Mouse (Mus musculus): Measurements from ENCODE around the gene Bicc1. TPM values are rescaled to one million over a fixed set of nuclear protein-coding genes. Genes with fewer than 3 reads are reported as not detected.

The Bicc1 gene
- total and polyA plus RNA-seq, 2 experiments from 2014 or later, result 4.6 to 5.2 TPM

- no peaks in the 10 kb centered on the region for H3K36me3 ChIP-seq (ENCODE audit: insufficient read depth)
- H3K4me3 ChIP-seq (ENCODE audit: low read depth, low read length), result no peak overlapping the region
- no peak overlapping the region for H3K9ac ChIP-seq
- 89% methylated on average over 8 of the region's 8 CpGs for WGBS
- no peaks in the 10 kb centered on the region for H3K4me1 ChIP-seq (ENCODE audit: insufficient read depth)
- ATAC-seq (no peak), DNase-seq (no peak)
- no peak overlapping the region for H3K4me2 ChIP-seq (ENCODE audit: low read depth)
- no peaks in the 10 kb centered on the region for H3K27me3 ChIP-seq (ENCODE audit: insufficient read depth, low read length)
- H3K27ac ChIP-seq (ENCODE audit: low read depth, low read length), result no peak overlapping the region
- H3K9me3 ChIP-seq (ENCODE audit: low read length), result no peaks in the 10 kb centered on the region
- TF ChIP-seq CTCF (IDR thresholded peaks at IDR 0.05; ENCODE audit: low read depth), result no peak
Measured at GRCm38 (mm10) chr10:70895891-70896290, 263.6 kb downstream of the Bicc1 start.

- no peak for TF ChIP-seq CTCF (IDR thresholded peaks at IDR 0.05; ENCODE audit: low read depth)
- WGBS, result 72% methylated on average over 1 of the region's 1 CpGs
- Histone ChIP-seq H3K9ac (no peak overlapping the region), H3K4me3 (ENCODE audit: low read depth, low read length) (no peak overlapping the region), H3K4me2 (ENCODE audit: low read depth) (no peak overlapping the region), H3K9me3 (ENCODE audit: low read length) (no peaks in the 10 kb centered on the region), H3K4me1 (ENCODE audit: insufficient read depth) (no peaks in the 10 kb centered on the region), H3K36me3 (ENCODE audit: insufficient read depth) (no peaks in the 10 kb centered on the region), H3K27ac (ENCODE audit: low read depth, low read length) (no peak overlapping the region), H3K27me3 (ENCODE audit: insufficient read depth, low read length) (no peaks in the 10 kb centered on the region)
- no peak for ATAC-seq
- no peak for DNase-seq
Measured at GRCm38 (mm10) chr10:70878046-70878445, 281.5 kb downstream of the Bicc1 start.

- Histone ChIP-seq H3K36me3 (ENCODE audit: insufficient read depth) (no peaks in the 10 kb centered on the region), H3K9me3 (ENCODE audit: low read length) (no peaks in the 10 kb centered on the region), H3K4me2 (ENCODE audit: low read depth) (no peak overlapping the region), H3K4me1 (ENCODE audit: insufficient read depth) (no peaks in the 10 kb centered on the region), H3K4me3 (ENCODE audit: low read depth, low read length) (no peak overlapping the region), H3K9ac (no peak overlapping the region), H3K27me3 (ENCODE audit: insufficient read depth, low read length) (no peaks in the 10 kb centered on the region), H3K27ac (ENCODE audit: low read depth, low read length) (no peak overlapping the region)
- ATAC-seq (no peak), DNase-seq (no peak)
- 89% methylated on average over 8 of the region's 8 CpGs for WGBS
- TF ChIP-seq CTCF (IDR thresholded peaks at IDR 0.05; ENCODE audit: low read depth), result no peak
Measured at GRCm38 (mm10) chr10:70877631-70878030, 281.9 kb downstream of the Bicc1 start.

GRCm38 (mm10) chr10:70876522-70876921 is 283.0 kb downstream of the Bicc1 start:
- H3K4me1 ChIP-seq (ENCODE audit: insufficient read depth), result no peaks in the 10 kb centered on the region
- H3K27ac ChIP-seq (ENCODE audit: low read depth, low read length), result no peak overlapping the region
- H3K4me2 ChIP-seq (ENCODE audit: low read depth), result no peak overlapping the region
- H3K9me3 ChIP-seq (ENCODE audit: low read length), result no peaks in the 10 kb centered on the region
- WGBS, result 66% methylated on average over 9 of the region's 9 CpGs
- no peak for ATAC-seq
- no peak overlapping the region for H3K4me3 ChIP-seq (ENCODE audit: low read depth, low read length)
- no peaks in the 10 kb centered on the region for H3K27me3 ChIP-seq (ENCODE audit: insufficient read depth, low read length)
- no peak overlapping the region for H3K9ac ChIP-seq
- DNase-seq, result no peak
- TF ChIP-seq CTCF (IDR thresholded peaks at IDR 0.05; ENCODE audit: low read depth), result no peak
- no peaks in the 10 kb centered on the region for H3K36me3 ChIP-seq (ENCODE audit: insufficient read depth)

DNA sequence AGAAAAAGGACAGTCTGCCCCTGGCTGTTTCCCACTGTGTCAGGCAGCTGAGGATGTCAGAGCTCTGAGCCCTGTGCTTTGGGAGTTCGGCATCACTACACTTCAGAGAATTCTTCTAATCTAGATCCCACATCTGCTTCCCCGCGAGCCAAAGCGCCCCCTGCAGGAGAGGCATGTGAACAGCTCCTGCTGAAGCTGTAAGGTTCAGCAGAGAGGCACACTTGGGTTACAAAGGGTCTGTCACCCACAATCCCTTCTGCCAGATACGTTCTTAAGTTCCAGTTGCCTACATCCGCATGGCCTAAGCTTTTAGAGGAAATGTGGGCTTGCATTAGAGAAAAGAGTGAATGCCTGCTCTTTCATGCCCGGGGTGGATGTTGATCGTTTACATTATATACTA is 283.4 kb downstream of the Bicc1 start:
- ATAC-seq (no peak), DNase-seq (no peak)
- H3K9ac ChIP-seq, result no peak overlapping the region
- H3K4me2 ChIP-seq (ENCODE audit: low read depth), result no peak overlapping the region
- peak; percentile 35 for TF ChIP-seq CTCF (IDR thresholded peaks at IDR 0.05; ENCODE audit: low read depth)
- no peak overlapping the region for H3K4me3 ChIP-seq (ENCODE audit: low read depth, low read length)
- H3K27me3 ChIP-seq (ENCODE audit: insufficient read depth, low read length), result no peaks in the 10 kb centered on the region
- no peaks in the 10 kb centered on the region for H3K9me3 ChIP-seq (ENCODE audit: low read length)
- 72% methylated on average over 8 of the region's 8 CpGs for WGBS
- no peak overlapping the region for H3K27ac ChIP-seq (ENCODE audit: low read depth, low read length)
- no peaks in the 10 kb centered on the region for H3K36me3 ChIP-seq (ENCODE audit: insufficient read depth)
- no peaks in the 10 kb centered on the region for H3K4me1 ChIP-seq (ENCODE audit: insufficient read depth)

GRCm38 (mm10) chr10:70874994-70875538 is 284.4 kb downstream of the Bicc1 start:
- Histone ChIP-seq H3K9ac (no peak overlapping the region), H3K36me3 (ENCODE audit: insufficient read depth) (no peaks in the 10 kb centered on the region), H3K4me1 (ENCODE audit: insufficient read depth) (no peaks in the 10 kb centered on the region), H3K9me3 (ENCODE audit: low read length) (no peaks in the 10 kb centered on the region), H3K4me3 (ENCODE audit: low read depth, low read length) (no peak overlapping the region), H3K27ac (ENCODE audit: low read depth, low read length) (no peak overlapping the region), H3K27me3 (ENCODE audit: insufficient read depth, low read length) (no peaks in the 10 kb centered on the region), H3K4me2 (ENCODE audit: low read depth) (no peak overlapping the region)
- 37% methylated on average over 12 of the region's 12 CpGs for WGBS
- no peak for DNase-seq
- no peak; the same call in 1 of the 2 replicates for ATAC-seq
- 0 out of 2 replicates have a peak, but pooled peaks have one; percentile 6 for TF ChIP-seq CTCF (IDR thresholded peaks at IDR 0.05; ENCODE audit: low read depth)

Other genes starting within 250 kb of the Bicc1 start
- gene Tfam, start 78.6 kb upstream of the Bicc1 start, total RNA-seq (2014; rRNA removed), result 25.1 and 50.9 TPM in 2 replicates
- 46.9 and 47.7 TPM in 2 replicates for gene Tfam, start 78.6 kb upstream of the Bicc1 start, polyA plus RNA-seq (2015; fragmentation: Nextera tagmentation; extraction: Ambion mirVana)
- gene Ube2d1, start 125.6 kb upstream of the Bicc1 start, total RNA-seq (2014; rRNA removed), result 80.7 and 82.6 TPM in 2 replicates
- 227 and 232 TPM in 2 replicates for gene Ube2d1, start 125.6 kb upstream of the Bicc1 start, polyA plus RNA-seq (2015; fragmentation: Nextera tagmentation; extraction: Ambion mirVana)
- 128 and 160 TPM in 2 replicates for gene Cisd1, start 185.3 kb upstream of the Bicc1 start, total RNA-seq (2014; rRNA removed)
- gene Cisd1, start 185.3 kb upstream of the Bicc1 start, polyA plus RNA-seq (2015; fragmentation: Nextera tagmentation; extraction: Ambion mirVana), result 346 and 354 TPM in 2 replicates
- 19.3 and 26.1 TPM in 2 replicates for gene Ipmk, start 188.1 kb upstream of the Bicc1 start, total RNA-seq (2014; rRNA removed)
- 10.9 and 12.5 TPM in 2 replicates for gene Ipmk, start 188.1 kb upstream of the Bicc1 start, polyA plus RNA-seq (2015; fragmentation: Nextera tagmentation; extraction: Ambion mirVana)